Mouse (Mus musculus) small intestine, adult 2 months (tissue): ENCODE data around the gene Dnase1l2. TPM values are rescaled to one million over a fixed set of nuclear protein-coding genes. Genes with fewer than 3 reads are reported as not detected.
A peak's percentile ranks its signal among the peaks of the same experiment; 100 is the strongest.

ENCODE experiments used
- H3K27ac ChIP-seq: fragments of 200-500 bp; 2 replicates; pipeline ENCODE4 v1.5.1; 2012; ENCODE audit warnings: low read depth, low read length, control low read depth, inconsistent platforms; ENCODE audit not compliant: insufficient read depth
- H3K27me3 ChIP-seq: fragments of 200-500 bp; 2 replicates; pipeline ENCODE4 v1.6.1; 2012; ENCODE audit warnings: mild to moderate bottlenecking, moderate library complexity, low read length, inconsistent platforms; ENCODE audit not compliant: control insufficient read depth, insufficient read depth
- H3K36me3 ChIP-seq: fragments of 200-500 bp; 2 replicates; pipeline ENCODE4 v1.6.1; 2012; ENCODE audit warnings: mild to moderate bottlenecking, low read length, control low read depth, inconsistent platforms; ENCODE audit not compliant: control insufficient read depth, insufficient read depth
- H3K4me1 ChIP-seq: fragments of 200-500 bp; 2 replicates; pipeline ENCODE4 v1.6.1; 2012; ENCODE audit warnings: low read length, inconsistent platforms, mixed read lengths; ENCODE audit not compliant: control insufficient read depth, insufficient read depth, insufficient read length
- H3K4me3 ChIP-seq: fragments of 200-500 bp; 2 replicates; pipeline ENCODE4 v1.5.1; 2012; ENCODE audit warnings: low read depth, mild to moderate bottlenecking, control low read depth, inconsistent platforms, low read length, moderate library complexity
- CTCF ChIP-seq: fragments of 200-500 bp; IDR thresholded peaks from 2 replicates; pipeline ENCODE4 v1.5.1; 2012; ENCODE audit warnings: low read depth, mild to moderate bottlenecking, control low read depth, inconsistent platforms, low read length, moderate library complexity, mixed read lengths; ENCODE audit not compliant: insufficient replicate concordance, insufficient read length; ENCODE audit errors: extremely low read depth
- POLR2A ChIP-seq: fragments of 200-500 bp; IDR thresholded peaks from 2 replicates; pipeline ENCODE4 v1.6.1; 2012; ENCODE audit warnings: low read depth, mild to moderate bottlenecking, control low read depth, inconsistent platforms, low read length, moderate library complexity
- WGBS: fragments of 180-500 bp; shearing (Covaris S2); methylation state at CpG from one replicate; pipeline ENCODE4 v1.1.7; 2018; 5-methylcytosine and 5-hydroxymethylcytosine counted together
- polyA plus RNA-seq: library from polyadenylated mRNA; depleted of rRNA; stranded (reverse); fragments of >200 nt; gene quantifications from 2 replicates; pipeline ENCODE4 v1.2.3, GENCODE M21; 2012

Gene Dnase1l2
- polyA plus RNA-seq, 1 experiment = 4.8 TPM

DNA sequence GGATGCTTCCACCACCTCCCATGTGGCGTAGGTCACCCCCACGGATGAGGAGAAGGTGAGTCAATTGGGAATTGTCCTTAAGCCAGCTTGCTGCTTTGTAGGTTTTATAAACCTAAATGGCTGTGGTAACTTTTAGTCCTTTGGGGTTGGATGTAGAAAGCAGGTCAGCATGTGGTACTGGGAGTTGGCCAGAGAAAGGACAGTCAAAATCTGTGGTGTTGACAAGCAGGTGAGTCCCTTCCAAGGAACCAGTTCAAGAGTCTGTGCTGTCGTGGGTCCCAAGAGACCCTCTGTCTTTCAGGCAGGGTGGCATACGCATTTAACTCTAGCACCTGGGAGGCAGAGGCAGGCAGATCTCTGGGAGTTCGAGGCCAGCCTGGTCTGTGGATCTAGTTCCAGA, 18.4 kb downstream of the Dnase1l2 start:
- peaks cover 3% of the 10 kb centered on the region; the same call in 1 of the 2 replicates for H3K4me1 ChIP-seq
- no peak overlapping the region for H3K4me3 ChIP-seq
- H3K27me3 ChIP-seq = no peaks in the 10 kb centered on the region
- WGBS = 91% methylated on average over 5 of the region's 5 CpGs
- H3K27ac ChIP-seq = no peak overlapping the region
- peaks cover 49% of the 10 kb centered on the region for H3K36me3 ChIP-seq
- no peak for TF ChIP-seq POLR2A
- no peak for TF ChIP-seq CTCF

DNA sequence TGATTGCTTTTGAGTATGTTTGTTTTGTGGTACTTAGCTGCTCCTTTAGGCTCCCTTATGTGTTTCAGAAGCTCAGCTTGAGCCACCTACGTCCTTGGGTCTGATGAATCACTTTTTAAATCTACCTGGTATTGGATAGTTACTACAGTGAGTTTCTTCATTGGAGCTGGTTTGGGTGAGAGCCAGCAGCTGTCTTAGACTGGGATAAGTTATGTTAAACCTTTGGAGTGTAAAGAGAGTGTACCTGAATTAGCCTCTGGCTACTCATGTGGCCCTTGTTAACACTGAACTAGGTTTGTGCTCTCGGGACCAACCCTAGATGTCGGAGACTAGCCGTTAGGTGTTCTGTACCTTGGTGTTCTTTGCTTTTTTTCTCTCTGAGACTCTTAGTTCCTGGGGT, 19.8 kb downstream of the Dnase1l2 start:
- peaks cover 3% of the 10 kb centered on the region; the same call in 1 of the 2 replicates for H3K4me1 ChIP-seq
- no peak for TF ChIP-seq CTCF
- TF ChIP-seq POLR2A = no peak
- H3K27me3 ChIP-seq = no peaks in the 10 kb centered on the region
- peaks cover 61% of the 10 kb centered on the region for H3K36me3 ChIP-seq
- H3K4me3 ChIP-seq = no peak overlapping the region
- WGBS = 88% methylated on average over 4 of the region's 4 CpGs
- no peak overlapping the region for H3K27ac ChIP-seq

DNA sequence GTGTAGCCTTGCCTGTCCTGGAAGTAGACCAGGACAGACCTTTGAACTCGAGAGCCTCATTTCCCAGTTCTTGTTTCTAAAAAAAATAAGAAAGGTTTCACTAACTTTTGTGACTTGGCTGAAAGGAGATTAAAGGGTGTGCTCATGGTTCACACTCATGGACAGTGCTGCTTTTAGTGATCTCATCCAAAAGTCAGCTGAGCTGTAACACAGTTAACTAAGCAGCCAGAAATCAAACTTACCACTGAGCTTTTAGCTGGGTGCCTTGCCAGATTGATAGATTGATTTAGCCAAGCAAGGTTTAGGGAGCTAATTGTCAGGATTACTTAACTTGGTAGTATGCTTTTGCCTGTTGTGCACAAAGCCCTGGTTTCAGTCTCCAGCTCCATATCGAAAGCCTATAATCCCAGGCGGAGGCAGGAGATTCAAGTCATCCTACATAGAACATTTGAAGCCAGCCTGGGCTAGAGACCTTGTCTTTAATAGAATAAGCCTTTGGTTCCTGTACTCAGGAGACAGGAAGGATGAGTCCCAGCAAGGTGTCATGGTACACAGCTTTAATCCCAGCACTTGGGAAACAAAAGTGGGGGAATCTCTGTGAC, 26.8 kb downstream of the Dnase1l2 start:
- Histone ChIP-seq H3K4me3 (no peak overlapping the region), H3K27me3 (no peaks in the 10 kb centered on the region), H3K4me1 (peaks cover 5% of the 10 kb centered on the region; the same call in 1 of the 2 replicates), H3K27ac (peak overlapping the region; percentile 48; the same call in 1 of the 2 replicates), H3K36me3 (peaks cover 41% of the 10 kb centered on the region)
- WGBS = 54% methylated on average over 3 of the region's 3 CpGs
- no peak for TF ChIP-seq POLR2A
- no peak for TF ChIP-seq CTCF

DNA sequence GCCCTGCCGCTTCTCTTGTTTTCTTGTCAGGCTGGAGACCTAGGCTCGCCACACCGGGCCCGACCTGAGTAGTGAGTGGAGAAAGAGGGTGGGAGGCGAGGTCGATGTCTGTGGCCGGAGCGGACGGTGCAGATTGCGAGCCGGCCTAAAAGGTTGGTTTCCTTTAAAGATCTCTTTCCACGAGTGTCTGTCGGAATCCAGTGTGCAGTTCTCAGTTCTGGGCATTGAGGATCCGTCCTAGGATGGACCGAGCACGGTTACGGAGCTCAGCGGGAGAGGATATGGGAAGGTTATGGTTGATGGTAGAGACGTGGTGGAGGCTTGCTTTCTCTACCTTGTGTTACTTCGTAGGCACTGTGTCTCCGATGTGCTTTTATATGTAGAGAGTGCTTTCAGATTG, 27.9 kb downstream of the Dnase1l2 start:
- Histone ChIP-seq H3K27me3 (no peaks in the 10 kb centered on the region), H3K27ac (peak overlapping the region; percentile 76), H3K36me3 (peaks cover 36% of the 10 kb centered on the region), H3K4me1 (peaks cover 5% of the 10 kb centered on the region; the same call in 1 of the 2 replicates), H3K4me3 (peak overlapping the region; percentile 90)
- TF ChIP-seq POLR2A = no peak
- under 1% methylated on average over 21 of the region's 21 CpGs for WGBS

DNA sequence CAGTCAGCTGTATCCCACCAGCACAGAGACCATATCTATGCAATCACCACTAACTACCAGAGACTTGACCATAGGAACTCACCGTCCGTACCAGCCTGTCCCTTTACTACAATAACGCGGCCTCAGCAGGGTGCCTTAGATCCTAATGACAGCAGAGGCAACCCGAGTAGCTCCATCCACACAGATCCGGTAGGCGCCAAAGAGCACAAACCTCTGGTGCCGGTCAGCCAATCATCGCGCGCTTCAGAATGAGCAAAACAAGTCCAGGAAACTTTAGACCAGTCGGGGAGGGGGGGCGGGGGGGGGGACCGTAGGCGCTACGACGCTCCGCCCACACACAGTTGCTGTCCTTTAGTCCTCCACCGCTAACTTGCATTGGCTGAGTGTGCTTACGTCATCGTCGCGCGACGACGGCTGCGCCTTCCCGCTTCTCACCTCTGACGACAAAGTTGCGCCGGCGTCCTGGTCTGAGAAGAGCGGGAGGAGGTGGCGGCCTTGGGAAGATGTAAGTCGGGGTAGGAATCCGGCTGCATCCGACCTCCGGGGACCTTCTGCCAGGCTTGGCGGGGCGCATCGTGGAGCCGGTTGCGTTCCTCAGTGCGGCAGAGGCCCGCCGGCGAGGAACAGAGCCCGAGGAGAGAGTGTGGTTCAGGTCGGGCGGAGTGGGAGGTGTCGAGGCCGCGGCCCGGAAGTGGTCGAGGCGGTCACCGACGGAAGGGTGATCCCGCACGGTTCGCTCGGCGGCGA, 28.5 kb downstream of the Dnase1l2 start, which contains the start of gene Rnps1:
Gene Rnps1, plus strand, starts transcription at position 336 of the 747 bp plus-strand sequence.
- H3K4me1 ChIP-seq = peaks cover 5% of the 10 kb centered on the region; the same call in 1 of the 2 replicates
- peak within 1 kb of the TSS; percentile 94 for H3K27ac ChIP-seq
- TF ChIP-seq POLR2A (peak; percentile 51; the same call in 1 of the 2 replicates), CTCF (no peak)
- WGBS = under 1% methylated on average over 64 of the region's 64 CpGs
- H3K4me3 ChIP-seq = peak within 1 kb of the TSS; percentile 90
- H3K36me3 ChIP-seq = peaks cover 34% of the 10 kb centered on the region
- no peaks in the 10 kb centered on the region for H3K27me3 ChIP-seq

DNA sequence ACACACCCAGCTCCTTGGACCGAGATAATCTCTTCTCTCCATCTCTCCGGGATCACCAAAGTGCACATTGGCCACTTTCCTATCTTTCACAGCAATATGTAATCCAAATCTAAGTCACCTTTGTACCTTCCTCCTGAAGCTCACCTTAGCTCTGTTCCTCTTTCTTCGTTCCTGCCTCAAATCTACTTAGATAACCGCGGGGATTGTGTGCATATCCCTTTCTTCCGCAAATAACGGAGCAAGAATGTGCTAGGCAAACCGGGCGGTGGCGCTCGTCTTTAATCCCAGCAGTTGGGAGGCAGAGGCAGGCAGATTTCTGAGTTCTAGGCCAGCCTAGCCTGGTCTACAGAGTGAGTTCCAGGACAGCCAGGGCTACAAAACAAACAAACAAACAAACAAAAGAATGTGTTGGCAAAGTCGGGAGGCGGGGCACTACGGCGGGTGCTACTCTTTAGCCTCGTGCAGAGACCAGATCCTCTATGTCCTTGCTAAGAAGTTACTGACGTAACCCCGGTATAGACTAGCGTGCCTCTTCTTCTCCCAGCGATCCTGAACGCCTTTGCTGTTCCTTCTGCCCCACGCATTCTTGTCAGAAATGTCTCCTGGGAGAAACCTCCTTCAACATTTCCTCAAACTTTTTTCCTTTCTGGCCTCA, 29.2 kb downstream of the Dnase1l2 start:
- WGBS = 6% methylated on average over 22 of the region's 22 CpGs
- Histone ChIP-seq H3K27me3 (no peaks in the 10 kb centered on the region), H3K27ac (peak overlapping the region; percentile 94), H3K36me3 (peaks cover 34% of the 10 kb centered on the region), H3K4me3 (peak overlapping the region; percentile 68), H3K4me1 (peaks cover 5% of the 10 kb centered on the region; the same call in 1 of the 2 replicates)
- TF ChIP-seq CTCF = peak; percentile 37; the same call in 1 of the 2 replicates
- no peak for TF ChIP-seq POLR2A
